Mouse (Mus musculus) 416B (cell line): ENCODE results near the gene 1700017B05Rik.
"Not testable (repeated sequence)": the region's sequence is repeated elsewhere in the genome, so short reads cannot be mapped to it uniquely, and the experiment has no call there.

ENCODE experiments used
- DNase-seq: peaks from one replicate; pipeline ENCODE4 v3.0.0; 2011; ENCODE audit warnings: low read depth

1700017B05Rik gene

DNA sequence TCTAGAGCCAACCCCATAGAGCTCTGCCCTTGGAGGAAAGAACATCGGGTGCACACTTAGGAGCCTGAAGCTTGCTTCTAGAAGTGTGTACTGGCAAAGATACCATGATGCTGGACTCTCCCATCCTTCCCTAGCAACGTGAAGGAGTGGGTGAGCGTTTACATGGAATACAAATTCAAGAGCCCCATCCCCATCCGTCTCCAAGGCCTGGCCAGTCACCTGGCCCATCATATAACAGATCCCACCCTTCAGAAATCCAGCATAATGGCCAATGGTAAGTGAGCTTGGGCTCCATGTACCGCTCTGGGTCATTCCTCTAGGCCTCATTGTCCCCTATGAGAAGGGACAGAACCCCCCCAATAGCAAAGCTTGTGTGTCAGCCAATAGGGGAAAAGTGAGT lies 15.9 kb downstream of the 1700017B05Rik start:
- DNase-seq: no peak

DNA sequence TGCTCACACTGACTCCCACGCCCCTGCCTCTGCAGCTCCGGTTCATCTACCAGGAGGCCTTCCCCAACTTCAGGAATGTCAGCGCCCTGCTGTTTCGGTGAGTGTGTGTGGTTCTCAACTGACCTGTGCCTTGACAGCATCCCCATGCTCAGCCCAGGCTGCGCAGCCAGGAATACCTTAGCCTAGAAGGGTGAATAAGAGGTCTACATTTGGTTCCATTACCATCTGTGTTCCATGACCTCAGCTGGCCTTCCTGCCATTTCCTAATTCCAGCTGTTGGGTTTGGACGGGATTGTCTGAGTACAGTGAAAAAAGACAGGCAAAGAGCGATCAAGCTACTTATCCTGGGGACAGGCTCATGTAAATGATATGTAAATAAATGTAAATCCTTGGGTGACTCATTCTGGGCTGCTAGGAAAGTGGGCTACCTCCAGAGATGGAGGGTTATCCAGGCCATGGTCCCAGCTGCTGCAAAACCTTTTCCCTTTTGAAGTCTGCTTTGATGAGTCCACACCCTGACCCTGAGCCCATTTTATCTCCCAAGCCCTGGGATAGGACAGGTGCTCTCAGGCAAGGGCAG lies 18.2 kb downstream of the 1700017B05Rik start:
- no peak for DNase-seq

GRCm38 (mm10) chr9:57242916-57243315 lies 19.5 kb downstream of the 1700017B05Rik start:
- DNase-seq: no peak

GRCm38 (mm10) chr9:57241111-57241510 lies 21.3 kb downstream of the 1700017B05Rik start:
- no peak for DNase-seq

GRCm38 (mm10) chr9:57238220-57238619 lies 24.2 kb downstream of the 1700017B05Rik start:
- peak; percentile 66 for DNase-seq

DNA sequence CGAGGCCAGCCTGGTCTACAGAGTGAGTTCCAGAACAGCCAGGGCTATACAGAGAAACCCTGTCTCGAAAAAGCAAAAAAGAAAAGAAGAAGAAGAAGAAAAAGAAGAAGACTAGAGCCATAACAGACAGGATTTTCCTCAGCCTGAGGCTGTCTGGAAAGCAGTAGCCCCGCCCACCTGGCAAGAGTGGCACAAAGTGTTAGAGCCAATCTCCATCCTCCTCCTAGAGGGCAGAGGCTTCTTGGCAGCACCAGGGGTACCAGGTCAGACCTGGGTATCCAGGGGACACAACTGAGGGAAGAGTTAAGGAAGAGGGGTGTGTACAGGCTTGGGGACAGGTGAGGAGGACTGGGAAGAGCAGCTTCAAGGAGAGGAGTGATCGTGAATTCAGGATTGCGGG lies 24.7 kb downstream of the 1700017B05Rik start:
- DNase-seq: no peak

DNA sequence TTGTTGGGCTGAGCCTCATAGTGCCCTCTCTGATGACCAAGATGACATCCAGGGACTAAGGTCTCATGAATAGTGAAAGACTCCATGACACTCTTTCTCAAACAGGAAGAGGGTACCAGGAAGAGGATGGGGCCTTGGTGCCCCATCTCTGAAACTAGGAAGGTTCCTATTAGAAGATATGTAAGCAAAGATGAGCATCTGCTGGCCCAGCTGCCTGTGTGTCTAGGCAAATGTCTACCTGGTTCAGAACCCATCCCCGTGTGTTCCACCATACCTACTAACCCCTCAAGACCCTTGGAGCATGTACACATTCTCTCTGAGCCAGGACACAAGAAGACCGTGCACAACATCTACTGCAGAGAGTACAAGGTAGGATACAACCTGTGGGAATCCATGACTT lies 26.2 kb downstream of the 1700017B05Rik start, which contains the start of gene Trcg1:
Gene Trcg1 (plus strand): TSS at position 301 of the 400 bp plus-strand sequence.
- no peak for DNase-seq

- DNase-seq: peak; percentile 97
Observed at GRCm38 (mm10) chr9:57233767-57234166, 28.6 kb downstream of the 1700017B05Rik start.

- peak; percentile 90 for DNase-seq
Observed at GRCm38 (mm10) chr9:57233142-57233541, 29.3 kb downstream of the 1700017B05Rik start.

GRCm38 (mm10) chr9:57232341-57232940 lies 30.0 kb downstream of the 1700017B05Rik start:
- DNase-seq: no peak

DNA sequence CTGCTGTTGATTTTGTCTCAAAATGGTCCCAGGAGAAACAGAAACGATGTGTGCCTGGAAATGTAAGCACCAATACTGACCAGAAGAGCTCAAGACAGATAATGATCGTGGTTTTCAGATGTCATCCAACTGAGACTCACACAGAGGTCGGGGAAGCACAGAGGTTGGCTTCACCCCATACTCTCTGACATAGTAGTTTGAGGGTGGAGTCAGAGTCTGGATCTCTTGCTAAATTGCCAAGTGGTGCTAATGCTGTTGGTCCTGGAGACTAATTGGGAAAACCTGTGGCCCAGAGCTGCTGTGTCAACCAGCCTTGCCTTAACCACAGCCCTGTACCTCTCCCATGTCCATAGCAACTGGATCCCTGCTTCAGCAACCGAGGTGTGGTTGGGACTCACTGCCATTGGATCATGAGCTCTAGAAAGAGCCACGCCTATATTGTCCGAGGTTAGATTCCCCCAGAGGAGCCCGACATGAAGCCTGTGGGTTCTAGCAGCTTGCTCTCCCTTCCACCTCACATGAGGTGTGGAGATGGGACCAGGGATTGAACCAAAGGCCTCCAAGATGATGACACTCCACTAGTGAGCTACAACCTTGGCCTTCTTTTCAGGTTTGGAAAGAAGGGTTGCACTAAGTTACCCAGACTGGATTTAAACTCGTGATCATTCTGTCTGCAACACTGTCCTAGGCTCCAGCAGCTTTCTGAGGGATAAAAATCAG lies 30.7 kb downstream of the 1700017B05Rik start:
- peak; percentile 53 for DNase-seq

GRCm38 (mm10) chr9:57230146-57230783 lies 32.1 kb downstream of the 1700017B05Rik start:
- no peak for DNase-seq

DNA sequence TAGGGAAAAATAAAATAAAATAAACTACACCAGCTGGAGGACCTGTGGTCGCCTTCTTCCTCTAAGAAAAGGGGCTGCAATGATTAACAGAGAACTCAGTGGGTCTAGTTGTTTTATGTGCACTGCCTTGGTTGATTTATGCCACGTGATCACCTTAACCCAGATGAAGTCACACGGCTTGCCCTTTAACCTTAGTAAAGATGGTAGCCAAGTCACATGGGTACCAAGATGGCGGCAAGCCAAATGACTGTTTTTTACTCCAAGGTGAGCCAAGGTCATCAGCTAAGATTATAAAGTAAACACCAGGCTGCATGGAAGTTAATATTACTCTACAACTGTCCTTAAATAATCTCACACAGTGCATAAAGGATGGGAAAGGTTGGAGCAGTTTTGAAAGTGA lies 32.7 kb downstream of the 1700017B05Rik start:
- no peak for DNase-seq

DNA sequence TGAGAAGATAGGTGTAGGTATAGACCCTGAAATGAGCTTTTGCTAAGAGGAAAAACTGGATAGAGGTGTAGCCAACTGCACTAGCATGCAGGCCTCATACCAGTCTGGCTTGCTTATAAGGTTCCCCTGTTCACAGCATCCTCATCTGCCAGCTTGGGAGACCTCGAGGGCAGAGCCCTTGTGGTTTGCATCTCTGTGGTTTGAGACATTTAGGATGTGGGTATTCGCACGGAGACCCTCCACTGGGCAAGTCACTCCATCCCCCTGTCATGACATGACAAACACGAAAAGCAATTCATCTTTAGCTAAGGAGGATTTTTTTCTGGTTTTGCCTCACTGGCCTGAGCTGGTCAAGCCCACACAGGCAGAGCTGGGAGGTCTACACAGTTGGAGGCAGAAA lies 34.2 kb downstream of the 1700017B05Rik start:
- no peak for DNase-seq

GRCm38 (mm10) chr9:57227203-57227602 lies 35.2 kb downstream of the 1700017B05Rik start:
- no peak for DNase-seq

DNA sequence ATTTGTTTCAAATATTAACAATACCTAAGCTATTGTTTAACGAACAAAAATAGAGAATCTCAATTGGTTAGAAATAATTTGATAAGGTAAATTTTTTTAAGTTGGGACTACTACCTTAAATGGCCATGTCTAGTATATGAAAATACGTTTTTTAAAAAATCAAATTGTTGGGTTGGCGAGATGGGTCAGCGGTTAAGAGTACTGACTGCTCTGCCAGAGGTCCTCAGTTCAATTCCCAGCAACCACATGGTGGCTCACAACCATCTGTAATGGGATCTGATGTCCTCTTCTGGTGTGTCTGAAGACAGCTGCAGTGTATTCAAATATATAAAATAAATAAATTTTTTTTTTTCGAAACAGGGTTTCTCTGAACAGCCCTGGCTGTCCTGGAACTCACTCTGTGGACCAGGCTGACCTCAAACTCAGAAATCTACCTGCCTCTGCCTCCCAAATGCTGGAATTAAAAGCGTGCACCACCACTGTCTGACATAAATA lies 35.7 kb downstream of the 1700017B05Rik start:
- DNase-seq: not testable (repeated sequence)

GRCm38 (mm10) chr9:57225780-57226627 lies 36.4 kb downstream of the 1700017B05Rik start:
- no peak for DNase-seq

DNA sequence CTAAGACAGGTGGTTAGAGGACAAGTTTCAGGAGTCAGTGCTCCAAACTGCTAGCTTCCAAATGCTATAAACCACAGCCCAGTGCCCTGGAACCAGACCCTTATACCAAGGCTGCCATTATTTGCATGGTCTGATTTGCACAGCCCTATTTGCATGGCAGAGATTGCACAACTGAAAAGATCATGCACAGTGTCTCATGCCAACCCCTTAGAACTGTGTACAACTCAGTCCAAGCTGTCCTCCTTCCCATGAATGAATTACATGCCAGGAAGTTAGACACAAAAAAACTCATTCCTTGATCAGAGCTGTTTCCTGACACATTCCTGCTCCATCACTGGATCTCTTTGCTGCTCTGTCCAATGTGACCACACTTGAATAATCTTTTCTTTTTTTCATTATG lies 39.1 kb downstream of the 1700017B05Rik start:
- no peak for DNase-seq

GRCm38 (mm10) chr9:57220356-57220755 lies 42.1 kb downstream of the 1700017B05Rik start:
- DNase-seq: peak; percentile 51

- DNase-seq: no peak
Observed at GRCm38 (mm10) chr9:57219511-57219910, 42.9 kb downstream of the 1700017B05Rik start.

DNA sequence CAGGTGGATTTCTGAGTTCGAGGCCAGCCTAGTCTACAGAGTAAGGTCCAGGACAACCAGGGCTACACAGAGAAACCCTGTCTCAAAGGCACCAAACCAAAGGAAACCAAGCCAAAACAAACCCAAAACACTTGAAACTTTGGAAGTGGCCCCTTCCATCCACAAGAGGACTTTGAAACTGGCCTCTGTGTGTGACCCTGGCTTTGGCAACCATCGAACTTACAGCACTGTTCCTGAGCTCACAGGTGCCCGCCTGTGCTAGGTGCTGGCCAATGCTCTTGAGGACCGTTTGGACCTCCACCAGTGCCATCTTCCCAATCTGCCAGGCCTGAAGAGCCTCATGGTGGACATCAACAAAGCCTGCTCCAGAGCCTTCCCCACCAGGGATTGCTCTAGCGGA lies 43.6 kb downstream of the 1700017B05Rik start:
- DNase-seq: no peak

DNA sequence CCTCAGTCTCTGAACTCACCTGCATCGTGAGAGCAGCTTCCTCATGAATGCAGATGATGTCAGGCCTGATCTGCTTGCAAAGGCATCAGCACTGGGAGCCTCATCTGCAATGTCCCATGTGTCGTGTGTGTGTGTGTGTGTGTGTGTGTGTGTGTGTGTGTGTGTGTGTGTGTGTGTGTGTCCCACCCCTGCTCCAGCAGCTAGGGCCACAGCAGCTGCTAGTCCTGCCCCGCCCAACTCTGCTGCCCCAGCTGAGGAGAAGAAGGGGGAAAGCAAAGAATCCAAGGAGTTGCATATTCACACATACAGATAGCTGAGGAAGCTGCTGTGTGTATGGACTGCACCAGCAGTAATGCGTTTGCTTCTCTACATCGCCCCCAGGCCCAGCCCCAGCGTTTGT lies 45.2 kb downstream of the 1700017B05Rik start:
- DNase-seq: no peak
